Mouse (Mus musculus) cerebellum, adult 8-10 months (tissue): ENCODE data around the gene Aig1.

Experiments
- DNase-seq: peaks from one replicate; pipeline ENCODE4 v3.0.0; 2022

Gene Aig1

GRCm38 (mm10) chr10:13775411-13775810 is 93.4 kb downstream of the Aig1 start:
- no peak for DNase-seq

- DNase-seq: no peak
Observed at GRCm38 (mm10) chr10:13774910-13775309, 93.9 kb downstream of the Aig1 start.

GRCm38 (mm10) chr10:13770720-13771119 is 98.1 kb downstream of the Aig1 start:
- DNase-seq: peak; percentile 33

- no peak for DNase-seq
Observed at GRCm38 (mm10) chr10:13769789-13770188, 99.0 kb downstream of the Aig1 start.

GRCm38 (mm10) chr10:13768866-13769265 is 99.9 kb downstream of the Aig1 start:
- no peak for DNase-seq

- no peak for DNase-seq
Observed at GRCm38 (mm10) chr10:13767076-13767475, 101.7 kb downstream of the Aig1 start.

GRCm38 (mm10) chr10:13763151-13763550 is 105.6 kb downstream of the Aig1 start:
- no peak for DNase-seq

- DNase-seq: no peak
Observed at GRCm38 (mm10) chr10:13754712-13755111, 114.1 kb downstream of the Aig1 start.

GRCm38 (mm10) chr10:13753777-13754176 is 115.0 kb downstream of the Aig1 start:
- DNase-seq: no peak

- DNase-seq: peak; percentile 78
Observed at GRCm38 (mm10) chr10:13739494-13740140, 129.2 kb downstream of the Aig1 start.

- DNase-seq: no peak
Observed at GRCm38 (mm10) chr10:13730039-13730748, 138.6 kb downstream of the Aig1 start.

GRCm38 (mm10) chr10:13727676-13728075 is 141.1 kb downstream of the Aig1 start:
- no peak for DNase-seq

- DNase-seq: no peak
Observed at GRCm38 (mm10) chr10:13726206-13726605, 142.6 kb downstream of the Aig1 start.

- DNase-seq: no peak
Observed at GRCm38 (mm10) chr10:13725276-13725675, 143.5 kb downstream of the Aig1 start.

GRCm38 (mm10) chr10:13716132-13716531 is 152.6 kb downstream of the Aig1 start:
- no peak for DNase-seq

GRCm38 (mm10) chr10:13715584-13715983 is 153.2 kb downstream of the Aig1 start:
- no peak for DNase-seq

GRCm38 (mm10) chr10:13714920-13715293 is 153.9 kb downstream of the Aig1 start:
- no peak for DNase-seq

GRCm38 (mm10) chr10:13714199-13714919 is 154.4 kb downstream of the Aig1 start:
- peak; percentile 87 for DNase-seq

- DNase-seq: no peak
Observed at GRCm38 (mm10) chr10:13713711-13714110, 155.1 kb downstream of the Aig1 start.

- DNase-seq: no peak
Observed at GRCm38 (mm10) chr10:13713116-13713515, 155.7 kb downstream of the Aig1 start.

GRCm38 (mm10) chr10:13711281-13711829 is 157.4 kb downstream of the Aig1 start:
- DNase-seq: no peak

GRCm38 (mm10) chr10:13705771-13706170 is 163.0 kb downstream of the Aig1 start:
- no peak for DNase-seq

GRCm38 (mm10) chr10:13702688-13703087 is 166.1 kb downstream of the Aig1 start:
- DNase-seq: no peak

- peak; percentile 54 for DNase-seq
Observed at GRCm38 (mm10) chr10:13702043-13702442, 166.7 kb downstream of the Aig1 start.
